Mouse (Mus musculus): ENCODE measurements around the gene Slc37a1.
"Not testable (repeated sequence)": the region's sequence is repeated elsewhere in the genome, so short reads cannot be mapped to it uniquely, and the experiment has no call there.

The Slc37a1 gene

GRCm38 (mm10) chr17:31354684-31355083, 68.1 kb downstream of the Slc37a1 start:
- not testable (repeated sequence) for DNase-seq

GRCm38 (mm10) chr17:31355792-31356502, 69.4 kb downstream of the Slc37a1 start:
- DNase-seq, result no peak

GRCm38 (mm10) chr17:31360582-31360981, 74.0 kb downstream of the Slc37a1 start:
- DNase-seq, result no peak

GRCm38 (mm10) chr17:31365586-31366166, 79.1 kb downstream of the Slc37a1 start:
- DNase-seq, result no peak

GRCm38 (mm10) chr17:31370221-31370620, 83.6 kb downstream of the Slc37a1 start:
- DNase-seq, result no peak

GRCm38 (mm10) chr17:31370931-31371330, 84.3 kb downstream of the Slc37a1 start:
- no peak for DNase-seq

GRCm38 (mm10) chr17:31377961-31378360, 91.4 kb downstream of the Slc37a1 start:
- DNase-seq, result peak; percentile 56 to 77

- no peak for DNase-seq
Observed at GRCm38 (mm10) chr17:31378361-31378761, 91.8 kb downstream of the Slc37a1 start.

- no peak for DNase-seq
Observed at GRCm38 (mm10) chr17:31379086-31379485, 92.5 kb downstream of the Slc37a1 start.

GRCm38 (mm10) chr17:31379863-31380262, 93.3 kb downstream of the Slc37a1 start:
- no peak for DNase-seq

GRCm38 (mm10) chr17:31383320-31383719, 96.7 kb downstream of the Slc37a1 start:
- no peak for DNase-seq

GRCm38 (mm10) chr17:31384968-31385627, 98.5 kb downstream of the Slc37a1 start:
- peak; percentile 27 to 51 for DNase-seq

- peak; percentile 81 to 85 for DNase-seq
Observed at GRCm38 (mm10) chr17:31385671-31386665, 99.4 kb downstream of the Slc37a1 start, which contains the start of gene Pde9a. Gene Pde9a, plus strand, starts transcription at chr17:31386210.

- DNase-seq, result no peak
Observed at GRCm38 (mm10) chr17:31386766-31387275, 100.2 kb downstream of the Slc37a1 start.

GRCm38 (mm10) chr17:31389432-31390050, 102.9 kb downstream of the Slc37a1 start:
- no peak for DNase-seq

GRCm38 (mm10) chr17:31391462-31391861, 104.9 kb downstream of the Slc37a1 start:
- peak; percentile 30 to 50 for DNase-seq

GRCm38 (mm10) chr17:31392041-31392440, 105.4 kb downstream of the Slc37a1 start:
- no peak for DNase-seq

GRCm38 (mm10) chr17:31393811-31394210, 107.2 kb downstream of the Slc37a1 start:
- no peak for DNase-seq

- DNase-seq, result no peak
Observed at GRCm38 (mm10) chr17:31400294-31400693, 113.7 kb downstream of the Slc37a1 start.

All from lung, postnatal 4 days (tissue).